Mouse (Mus musculus): Measurements from ENCODE around the gene Desi2. TPM values are rescaled to one million over a fixed set of nuclear protein-coding genes. Genes with fewer than 3 reads are reported as not detected.

The Desi2 gene
- total and polyA plus RNA-seq, 3 experiments, result 11.1 to 32.9 (median 14.7) TPM

- Histone ChIP-seq H3K9me3 (replicated peaks; ENCODE audit: low read length) (peaks cover under 1% of the 10 kb centered on the region), H3K9ac (ENCODE audit: insufficient read depth, low read depth) (no peak overlapping the region), H3K79me2 (replicated peaks; ENCODE audit: control insufficient read depth, extremely low read depth, insufficient read depth, poor library complexity, severe bottlenecking) (no peaks in the 10 kb centered on the region), H3K4me2 (ENCODE audit: insufficient read depth, low read depth, poor library complexity, severe bottlenecking) (no peak overlapping the region), H3K36me3 (replicated peaks in 1 of 2; ENCODE audit: control insufficient read depth in 1 of 2, insufficient read depth in 1 of 2, low read length in 1 of 2) (peaks cover 0 to 10% of the 10 kb centered on the region in 2 experiments), H3K4me1 (ENCODE audit: control insufficient read depth in 1 of 2, insufficient read depth in 2 of 2) (no peaks in the 10 kb centered on the region), H3K27me3 (replicated peaks) (no peaks in the 10 kb centered on the region), H3K4me3 (replicated peaks in 1 of 3; ENCODE audit: low read depth in 2 of 3, low read length in 2 of 3, poor library complexity in 1 of 3) (no peak overlapping the region), H3K27ac (ENCODE audit: insufficient read depth, low read depth) (no peak overlapping the region)
- in situ Hi-C loops (cut with MboI; ENCODE audit: low pct_ligation_motif_present, low pct_unique_long_range_greater_than_20kb, low sequenced_read_pairs) (no loop called here), dilution Hi-C loops (cut with MboI; ENCODE audit: extremely low pct_ligation_motif_present, extremely low pct_unique_long_range_greater_than_20kb, low sequenced_read_pairs) (no loop called here)
- no peak for DNase-seq (ENCODE audit: extremely low read depth)
- no peak for TF ChIP-seq UBTF (IDR thresholded peaks at IDR 0.05; ENCODE audit: low read depth, low read length)
- TF ChIP-seq IRF4 (IDR thresholded peaks at IDR 0.05; ENCODE audit: low read depth, low read length), result no peak
- TF ChIP-seq JUND (conservative IDR thresholded peaks at IDR 0.05; ENCODE audit: low read depth, low read length), result no peak
- no peak for TF ChIP-seq USF1 (IDR thresholded peaks at IDR 0.05; ENCODE audit: low read depth, low read length)
- no peak for TF ChIP-seq PAX5 (IDR thresholded peaks at IDR 0.05; ENCODE audit: low read length)
- no peak for TF ChIP-seq EP300 (IDR thresholded peaks at IDR 0.05; ENCODE audit: low read length)
- no peak for TF ChIP-seq TCF12 (IDR thresholded peaks at IDR 0.05; ENCODE audit: low read depth, low read length)
- TF ChIP-seq POLR2A (IDR thresholded peaks at IDR 0.05; ENCODE audit: low read depth, low read length), result no peak
- no peak for TF ChIP-seq NRF1 (IDR thresholded peaks at IDR 0.05; ENCODE audit: low read depth, low read length)
- TF ChIP-seq POLR2AphosphoS2 (IDR thresholded peaks at IDR 0.05; ENCODE audit: low read depth, low read length), result no peak
- no peak for TF ChIP-seq GABPA (IDR thresholded peaks at IDR 0.05; ENCODE audit: insufficient replicate concordance, low read depth, low read length)
- TF ChIP-seq RAD21 (IDR thresholded peaks at IDR 0.05; ENCODE audit: low read depth, low read length), result no peak
- TF ChIP-seq MAZ (IDR thresholded peaks at IDR 0.05; ENCODE audit: low read depth, low read length), result no peak
- no peak for TF ChIP-seq CHD1 (IDR thresholded peaks at IDR 0.05; ENCODE audit: low read depth, low read length)
- TF ChIP-seq SIN3A (IDR thresholded peaks at IDR 0.05; ENCODE audit: low read length), result no peak
- no peak for TF ChIP-seq MYC (IDR thresholded peaks at IDR 0.05; ENCODE audit: low read depth, low read length)
These were observed 46.9 kb downstream of the Desi2 start for GRCm38 (mm10) chr1:178234109-178234508.

- no peaks in the 10 kb centered on the region for H3K79me2 ChIP-seq (replicated peaks; ENCODE audit: control insufficient read depth, extremely low read depth, insufficient read depth, poor library complexity, severe bottlenecking)
- H3K36me3 ChIP-seq (replicated peaks in 1 of 2; ENCODE audit: control insufficient read depth in 1 of 2, insufficient read depth in 1 of 2, low read length in 1 of 2), result peaks cover 0 to 9% of the 10 kb centered on the region in 2 experiments
- TF ChIP-seq JUND (conservative IDR thresholded peaks at IDR 0.05; ENCODE audit: low read depth, low read length) (no peak), ZC3H11A (IDR thresholded peaks at IDR 0.05; ENCODE audit: low read depth, low read length) (no peak), USF2 (conservative IDR thresholded peaks at IDR 0.05; ENCODE audit: low read depth, low read length) (no peak), MEF2A (IDR thresholded peaks at IDR 0.05; ENCODE audit: borderline replicate concordance, low read depth, low read length) (no peak), MAFK (IDR thresholded peaks at IDR 0.05; ENCODE audit: insufficient replicate concordance, low read length) (no peak), CHD2 (IDR thresholded peaks at IDR 0.05; ENCODE audit: low read length) (no peak), USF1 (IDR thresholded peaks at IDR 0.05; ENCODE audit: low read depth, low read length) (no peak), PAX5 (IDR thresholded peaks at IDR 0.05; ENCODE audit: low read length) (no peak), NRF1 (IDR thresholded peaks at IDR 0.05; ENCODE audit: low read depth, low read length) (no peak), CHD1 (IDR thresholded peaks at IDR 0.05; ENCODE audit: low read depth, low read length) (no peak), MYC (IDR thresholded peaks at IDR 0.05; ENCODE audit: low read depth, low read length) (no peak), E2F4 (IDR thresholded peaks at IDR 0.05; ENCODE audit: insufficient replicate concordance, low read depth, low read length) (no peak)
- no peaks in the 10 kb centered on the region for H3K9me3 ChIP-seq (replicated peaks; ENCODE audit: low read length)
- no peak for DNase-seq (ENCODE audit: extremely low read depth)
- no peak overlapping the region for H3K4me3 ChIP-seq (replicated peaks in 1 of 3; ENCODE audit: low read depth in 2 of 3, low read length in 2 of 3, poor library complexity in 1 of 3)
- H3K4me2 ChIP-seq (ENCODE audit: insufficient read depth, low read depth, poor library complexity, severe bottlenecking), result no peak overlapping the region
- no peaks in the 10 kb centered on the region for H3K27me3 ChIP-seq (replicated peaks)
- dilution Hi-C loops (cut with MboI; ENCODE audit: extremely low pct_ligation_motif_present, extremely low pct_unique_long_range_greater_than_20kb, low sequenced_read_pairs) (no loop called here), in situ Hi-C loops (cut with MboI; ENCODE audit: low pct_ligation_motif_present, low pct_unique_long_range_greater_than_20kb, low sequenced_read_pairs) (no loop called here)
- H3K4me1 ChIP-seq (ENCODE audit: control insufficient read depth in 1 of 2, insufficient read depth in 2 of 2), result no peaks in the 10 kb centered on the region
- H3K27ac ChIP-seq (ENCODE audit: insufficient read depth, low read depth), result no peak overlapping the region
- H3K9ac ChIP-seq (ENCODE audit: insufficient read depth, low read depth), result no peak overlapping the region
These were observed 48.8 kb downstream of the Desi2 start for GRCm38 (mm10) chr1:178235919-178236466.
